Mouse (Mus musculus): Measurements from ENCODE around the gene Gpr135.

DNA sequence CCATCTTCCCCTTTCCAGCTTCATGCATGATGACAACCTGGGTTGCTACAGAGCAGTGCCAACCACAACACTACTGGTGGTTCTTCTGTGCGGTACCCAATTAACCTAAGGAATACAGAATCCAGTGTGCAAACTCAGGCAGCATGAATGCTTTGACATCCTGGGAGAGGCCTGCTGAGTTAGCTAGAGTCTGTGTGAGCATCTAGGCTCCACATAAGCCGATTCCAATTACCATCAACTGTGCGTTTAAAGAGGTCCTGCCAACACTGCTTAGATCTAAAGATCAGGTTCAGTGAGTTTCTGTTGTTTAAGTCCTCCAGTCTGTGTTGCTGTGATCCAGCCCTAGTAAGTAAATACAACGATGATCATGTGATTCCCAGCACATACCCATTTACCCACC is 50.6 kb downstream of the Gpr135 start:
- no peak for TF ChIP-seq POLR2A (IDR thresholded peaks at IDR 0.05; ENCODE audit: low read depth, low read length)
- no peak for TF ChIP-seq CTCF (IDR thresholded peaks at IDR 0.05; ENCODE audit: borderline replicate concordance, insufficient read depth, low read length)

Data from embryonic fibroblast, embryonic 13.5 days (primary cell).